19 mouse cellular contexts compared by ENCODE assay signal in the genomic region with DNA sequence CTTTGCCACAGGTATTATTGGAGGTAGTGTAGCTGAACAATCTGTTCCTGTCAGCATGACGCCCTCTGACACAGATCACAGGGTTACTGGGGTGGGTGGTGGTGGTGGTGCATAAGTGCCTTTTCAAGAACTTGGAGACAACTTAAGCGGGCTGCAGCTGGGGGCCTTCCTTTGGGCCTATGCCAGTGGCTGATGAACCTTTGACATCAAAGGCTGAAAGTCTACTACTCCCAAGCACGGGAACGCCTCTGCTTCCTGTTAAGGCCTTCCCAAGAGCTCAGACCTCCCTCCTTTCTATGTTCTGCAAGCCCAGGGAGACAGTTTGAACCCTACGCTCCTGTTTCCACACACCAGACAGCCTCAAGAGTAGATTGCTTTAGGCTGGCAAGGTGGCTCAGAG.
"Had no signal": no experiment of that assay in that cellular context is flagged by ENCODE, and none has a peak within 500 bp of the region (broad histone marks: within the 10 kb centered on the region; RNA-seq: fewer than 3 reads in every experiment).

No protein-coding gene starts in this region.

- H3K27me3 ChIP-seq: liver, embryonic 13.5 days had no signal

- H3K27ac ChIP-seq: hindbrain, embryonic 14.5 days; hindbrain, postnatal 0 days; kidney, postnatal 0 days; liver, embryonic 13.5 days; midbrain, embryonic 15.5 days; neural tube, embryonic 12.5 days; neural tube, embryonic 15.5 days; stomach, postnatal 0 days had no signal

- DNase-seq: kidney, adult 11 months; kidney, postnatal 36 days; liver, embryonic 13.5 days; lung, adult 2 months; lung, postnatal 36 days; right cerebral cortex, adult 18-20 months; right cerebral cortex, postnatal 14 days; right cerebral cortex, postnatal 4 days had no signal

- H3K9me3 ChIP-seq: liver, embryonic 13.5 days; megakaryocyte, embryonic 14.5 days; midbrain, embryonic 15.5 days; neural tube, embryonic 12.5 days; neural tube, embryonic 15.5 days had no signal

- H3K36me3 ChIP-seq: liver, embryonic 13.5 days; midbrain, embryonic 15.5 days; neural tube, embryonic 12.5 days; neural tube, embryonic 15.5 days had no signal

- H3K4me2 ChIP-seq: hindbrain, embryonic 14.5 days; liver, embryonic 13.5 days; midbrain, embryonic 11.5 days; midbrain, embryonic 15.5 days; neural tube, embryonic 12.5 days had no signal

- ATAC-seq: hindbrain, postnatal 0 days; inflammation-experienced regulatory T-cells, adult 6 months; lung, postnatal 0 days; midbrain, embryonic 15.5 days had no signal

- H3K4me3 ChIP-seq: liver, embryonic 13.5 days; megakaryocyte, embryonic 14.5 days; midbrain, embryonic 15.5 days; neural tube, embryonic 12.5 days; neural tube, embryonic 15.5 days had no signal

- H3K9ac ChIP-seq: hindbrain, embryonic 14.5 days; liver, embryonic 13.5 days; midbrain, embryonic 15.5 days; neural tube, embryonic 12.5 days; neural tube, embryonic 15.5 days had no signal
